Mouse (Mus musculus) kidney, adult 2 months (tissue): ENCODE data around the gene Galp. TPM values are rescaled to one million over a fixed set of nuclear protein-coding genes. Genes with fewer than 3 reads are reported as not detected.
A peak's percentile ranks its signal among the peaks of the same experiment; 100 is the strongest.
"Not testable (repeated sequence)": the region's sequence is repeated elsewhere in the genome, so short reads cannot be mapped to it uniquely, and the experiment has no call there.

ENCODE experiments used
- DNase-seq: peaks from one replicate; pipeline ENCODE4 v3.0.0; 2021
- H3K27ac ChIP-seq: fragments of 200-500 bp; 2 replicates; pipeline ENCODE4 v1.5.1; 2012; ENCODE audit warnings: low read depth, low read length, control low read depth, inconsistent platforms; ENCODE audit not compliant: insufficient read depth
- H3K27me3 ChIP-seq: fragments of 200-500 bp; replicated peaks from 2 replicates; pipeline ENCODE4 v1.6.1; 2012; ENCODE audit warnings: mild to moderate bottlenecking, moderate library complexity, low read length, inconsistent platforms; ENCODE audit not compliant: control insufficient read depth, insufficient read depth
- H3K36me3 ChIP-seq: fragments of 200-500 bp; 2 replicates; pipeline ENCODE4 v1.6.1; 2012; ENCODE audit warnings: mild to moderate bottlenecking, moderate library complexity, low read length, inconsistent platforms; ENCODE audit not compliant: control insufficient read depth, insufficient read depth
- H3K4me1 ChIP-seq: fragments of 200-500 bp; 2 replicates; pipeline ENCODE4 v1.6.1; 2011; ENCODE audit warnings: low read length; ENCODE audit not compliant: control insufficient read depth, insufficient read depth
- H3K4me3 ChIP-seq: fragments of 200-500 bp; 2 replicates; pipeline ENCODE4 v1.5.1; 2011; ENCODE audit warnings: mild to moderate bottlenecking, low read depth, low read length, control low read depth; ENCODE audit not compliant: insufficient read depth
- CTCF ChIP-seq: fragments of 200-500 bp; conservative IDR thresholded peaks from 2 replicates; pipeline ENCODE4 v1.5.1; 2011; ENCODE audit warnings: low read depth, mild to moderate bottlenecking, control low read depth, low read length, moderate library complexity, mixed read lengths; ENCODE audit not compliant: insufficient read depth, insufficient read length
- POLR2A ChIP-seq: fragments of 200-500 bp; IDR thresholded peaks from one replicate; pipeline ENCODE4 v1.6.1; 2011; ENCODE audit warnings: low read depth, low read length, control low read depth
- WGBS: fragments of 180-500 bp; shearing (Covaris S2); methylation state at CpG from one replicate; pipeline ENCODE4 v1.1.7; 2018; 5-methylcytosine and 5-hydroxymethylcytosine counted together
- polyA plus RNA-seq: library from polyadenylated mRNA; depleted of rRNA; stranded (reverse); fragments of >200 nt; gene quantifications from 2 replicates; pipeline ENCODE4 v1.2.3, GENCODE M21; 2012

The Galp gene
- polyA plus RNA-seq, 1 experiment: not detected

DNA sequence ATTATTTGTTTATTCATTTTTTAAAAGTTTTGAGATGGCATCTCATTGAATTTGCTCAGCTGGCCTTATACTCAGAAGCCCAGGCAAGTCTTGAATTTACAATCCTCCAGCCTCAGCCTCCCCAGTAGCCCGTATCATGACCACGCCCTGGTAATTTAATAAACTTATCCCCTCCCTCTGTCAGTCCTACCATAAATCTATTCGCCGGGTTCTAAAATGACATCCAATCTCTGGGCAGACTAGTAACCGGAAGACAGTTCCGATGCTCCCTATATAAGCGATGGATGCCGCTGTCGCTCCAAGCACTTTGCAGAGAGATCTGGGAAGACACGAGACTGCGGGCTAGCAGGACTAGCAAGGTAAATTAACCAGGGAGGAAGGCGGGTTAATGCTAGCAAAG lies 25.1 kb downstream of the Galp start, which contains the start of gene Zscan5b:
TSS of gene Zscan5b (plus strand) at position 301 of the 400 bp plus-strand sequence.
- Histone ChIP-seq H3K27me3 (no peaks in the 10 kb centered on the region), H3K27ac (no peak within 1 kb of the TSS), H3K36me3 (no peaks in the 10 kb centered on the region), H3K4me3 (no peak within 1 kb of the TSS), H3K4me1 (no peaks in the 10 kb centered on the region)
- TF ChIP-seq POLR2A (no peak), CTCF (no peak)
- no peak for DNase-seq
- WGBS: 89% methylated on average over 12 of the region's 12 CpGs

DNA sequence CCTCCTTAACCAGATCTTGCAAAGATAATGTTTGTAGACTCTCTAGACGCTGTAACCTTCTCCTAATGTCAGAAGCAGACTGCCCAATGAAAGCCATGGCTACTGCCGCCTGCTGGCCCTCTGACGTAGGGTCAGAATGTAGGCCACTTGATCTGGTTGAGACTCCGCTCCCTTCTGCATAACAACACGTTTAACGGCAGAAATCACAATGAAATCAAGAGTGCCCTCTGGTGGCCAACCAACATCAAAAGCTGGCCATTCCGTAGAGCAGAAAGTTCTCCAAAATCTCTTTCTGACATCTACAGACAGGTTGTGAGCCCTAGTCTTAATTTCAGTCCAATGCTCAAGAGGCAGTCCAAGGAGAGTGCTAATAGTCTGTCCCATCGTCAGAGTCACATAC lies 31.6 kb downstream of the Galp start:
- H3K4me3 ChIP-seq, H3K4me1 ChIP-seq, H3K36me3 ChIP-seq, H3K27ac ChIP-seq, H3K27me3 ChIP-seq: not testable (repeated sequence)
- WGBS: 46% methylated on average over 8 of the region's 8 CpGs
- peak; percentile 41; the same call in 1 of the 2 replicates for TF ChIP-seq CTCF
- DNase-seq: peak; percentile 61

DNA sequence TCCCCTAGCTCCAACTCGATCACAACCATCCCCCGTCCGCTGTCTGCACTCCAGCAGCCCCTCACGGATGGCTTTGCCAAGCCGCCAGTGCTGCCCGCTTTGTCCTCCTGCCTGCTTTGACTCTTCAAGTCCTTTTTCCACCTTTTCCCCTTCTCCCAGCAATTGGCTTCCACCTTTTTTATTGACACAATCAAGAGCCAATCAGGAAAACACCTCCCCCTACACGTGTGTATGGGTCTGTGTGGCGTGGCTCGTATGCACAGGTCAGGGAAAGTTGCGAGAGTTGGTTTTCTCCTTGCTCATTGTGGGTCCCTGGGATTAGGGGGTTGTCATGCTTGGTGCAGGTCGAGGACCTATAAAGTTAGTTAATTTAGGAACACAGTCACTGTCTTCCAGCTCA lies 42.9 kb downstream of the Galp start:
- no peaks in the 10 kb centered on the region for H3K27me3 ChIP-seq
- H3K27ac ChIP-seq: no peak overlapping the region
- TF ChIP-seq CTCF: no peak
- TF ChIP-seq POLR2A: no peak
- no peaks in the 10 kb centered on the region for H3K36me3 ChIP-seq
- no peak overlapping the region for H3K4me3 ChIP-seq
- DNase-seq: peak; percentile 48
- H3K4me1 ChIP-seq: peaks cover 1% of the 10 kb centered on the region; the same call in 1 of the 2 replicates
- 53% methylated on average over 11 of the region's 11 CpGs for WGBS

DNA sequence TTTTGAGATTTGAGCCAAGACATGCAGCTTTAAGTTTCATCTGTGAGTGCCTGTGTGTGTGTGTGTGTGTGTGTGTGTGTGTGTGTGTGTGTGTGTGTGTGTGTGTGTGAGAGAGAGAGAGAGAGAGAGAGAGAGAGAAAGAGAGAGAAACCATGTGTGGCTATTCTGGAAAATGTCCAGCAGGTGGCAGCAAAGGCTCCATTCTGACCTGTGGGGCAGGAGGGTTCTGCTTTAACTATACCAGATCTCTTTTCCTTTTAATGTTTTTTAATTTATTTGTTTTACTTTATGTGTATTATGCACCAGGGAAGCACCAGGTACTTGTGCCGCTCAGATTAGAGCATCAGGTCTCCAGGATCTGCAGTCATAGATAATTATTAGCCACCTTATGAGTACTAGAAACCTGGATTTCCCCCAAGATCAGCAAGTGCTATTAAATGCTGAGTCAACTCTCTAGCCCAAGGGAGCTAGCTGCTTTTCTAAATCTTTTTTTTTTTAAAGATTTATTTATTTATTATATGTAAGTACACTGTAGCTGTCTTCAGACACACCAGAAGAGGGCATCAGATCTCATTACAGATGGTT lies 44.0 kb downstream of the Galp start:
- H3K36me3 ChIP-seq, H3K27me3 ChIP-seq, H3K27ac ChIP-seq, H3K4me3 ChIP-seq, H3K4me1 ChIP-seq: not testable (repeated sequence)
- DNase-seq: peak; percentile 72
- 10% methylated on average over 1 of the region's 1 CpGs for WGBS
- TF ChIP-seq CTCF: peak; percentile 63

DNA sequence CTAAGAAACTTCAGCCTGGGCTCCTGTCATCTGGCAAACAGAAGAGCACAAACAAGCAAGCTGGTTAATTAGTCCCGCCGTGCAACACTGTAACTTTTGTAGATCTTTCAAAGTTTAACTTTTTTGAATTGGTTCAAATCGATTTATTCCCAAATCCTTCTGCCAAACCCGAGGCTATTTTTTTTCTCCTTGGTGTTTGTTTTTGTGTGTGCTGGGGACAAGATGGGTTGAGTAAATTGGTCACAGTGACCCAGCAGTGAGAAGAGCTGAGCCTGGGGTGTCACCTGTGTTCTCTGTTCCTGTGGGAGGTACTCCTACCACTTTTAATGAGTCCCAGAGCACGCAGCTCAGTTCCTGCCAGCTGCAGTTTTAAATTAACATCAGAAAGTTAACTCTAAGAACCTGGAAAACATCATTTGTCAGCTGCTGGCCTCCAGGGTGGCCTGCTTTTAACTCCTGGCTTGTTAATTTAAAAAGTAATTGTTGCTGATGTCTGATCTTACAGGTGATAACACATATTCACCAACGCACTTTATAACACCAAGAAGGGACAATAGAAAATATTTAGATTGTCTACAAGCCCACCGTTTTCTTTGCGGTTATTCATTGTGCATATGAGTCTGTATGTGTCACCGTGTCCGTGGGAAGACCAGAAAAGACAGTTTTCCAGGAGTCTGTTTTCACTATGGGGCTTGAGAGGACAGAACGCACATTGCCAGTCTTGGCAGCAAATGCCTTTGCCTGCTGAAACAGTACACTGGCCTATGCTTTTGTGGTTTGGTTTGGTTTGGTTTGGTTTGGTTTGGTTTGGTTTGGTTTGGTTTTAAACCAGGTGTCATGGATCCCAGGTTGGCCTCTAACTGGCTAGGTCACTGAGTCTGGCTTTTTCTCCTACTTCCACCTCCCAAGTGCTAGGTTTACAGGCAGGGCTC lies 47.7 kb downstream of the Galp start:
- TF ChIP-seq CTCF (no peak), POLR2A (no peak)
- H3K4me1 ChIP-seq: peaks cover 5% of the 10 kb centered on the region; the same call in 1 of the 2 replicates
- H3K27me3 ChIP-seq: no peaks in the 10 kb centered on the region
- H3K4me3 ChIP-seq: no peak overlapping the region
- 34% methylated on average over 11 of the region's 11 CpGs for WGBS
- no peaks in the 10 kb centered on the region for H3K36me3 ChIP-seq
- peak; percentile 80 for DNase-seq
- peak overlapping the region; percentile 69; the same call in 1 of the 2 replicates for H3K27ac ChIP-seq

DNA sequence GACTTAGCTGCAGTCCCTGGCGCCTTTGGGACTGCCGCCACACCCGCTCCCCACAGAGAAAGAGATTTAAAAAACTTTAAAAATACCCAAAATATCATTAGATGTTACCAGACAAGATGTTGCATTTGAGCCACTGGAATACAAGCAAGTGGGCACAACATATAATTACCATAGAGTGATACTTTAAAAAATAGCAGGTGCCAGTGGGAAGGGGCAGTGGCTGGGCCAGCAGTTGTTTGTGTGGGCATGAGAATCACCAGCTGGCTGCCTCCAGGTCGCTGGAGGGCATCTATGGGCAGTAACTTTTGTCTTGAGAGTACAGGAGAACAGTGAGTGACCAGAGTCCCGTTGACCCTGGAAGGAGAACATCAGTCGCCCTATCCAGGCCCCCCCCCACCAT lies 55.5 kb downstream of the Galp start, which contains the start of gene Epp13:
TSS of gene Epp13 (plus strand) at position 301 of the 400 bp plus-strand sequence.
- Histone ChIP-seq H3K4me1 (no peaks in the 10 kb centered on the region), H3K27ac (no peak within 1 kb of the TSS), H3K27me3 (no peaks in the 10 kb centered on the region), H3K4me3 (no peak within 1 kb of the TSS), H3K36me3 (no peaks in the 10 kb centered on the region)
- TF ChIP-seq CTCF (no peak), POLR2A (no peak)
- 80% methylated on average over 6 of the region's 6 CpGs for WGBS
- no peak for DNase-seq

DNA sequence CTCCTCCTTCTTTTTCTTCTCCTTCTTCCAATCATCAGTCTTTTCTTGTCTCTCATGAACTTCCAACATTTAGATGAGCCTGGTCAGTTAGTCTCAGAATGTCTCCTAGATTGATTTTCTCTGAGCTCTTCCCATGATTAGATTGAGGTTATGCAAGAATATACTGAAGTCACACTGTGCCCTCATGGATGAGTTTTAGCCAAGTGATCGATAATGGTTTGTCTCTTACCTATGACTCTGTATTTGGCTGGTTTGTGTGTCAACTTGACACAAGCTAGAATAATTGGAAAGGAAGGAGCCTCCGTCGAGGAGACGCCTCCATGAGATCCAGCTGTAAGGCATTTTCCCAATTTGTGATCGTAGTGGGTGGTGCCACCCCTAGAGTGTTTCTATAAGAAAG lies 57.6 kb downstream of the Galp start:
- DNase-seq: no peak

More for the DNA sequence above, 57.6 kb downstream of the Galp start:
- H3K4me1 ChIP-seq: no peaks in the 10 kb centered on the region
- 92% methylated on average over 5 of the region's 5 CpGs for WGBS
- no peak overlapping the region for H3K4me3 ChIP-seq
- no peaks in the 10 kb centered on the region for H3K36me3 ChIP-seq
- no peaks in the 10 kb centered on the region for H3K27me3 ChIP-seq
- no peak overlapping the region for H3K27ac ChIP-seq
- no peak for TF ChIP-seq POLR2A
- TF ChIP-seq CTCF: no peak
